Mouse (Mus musculus) c-Kit-positive CD71-negative TER-119-negative erythroid progenitor cells, embryonic 14.5 days (primary cell): ENCODE data around the gene S100a3.

ENCODE experiments used
- DNase-seq: peaks from one replicate; pipeline ENCODE4 v3.0.0-alpha.2; 2013; ENCODE audit warnings: low read depth

The S100a3 gene

GRCm38 (mm10) chr3:90560008-90560628 is at the start of gene S100a3:
TSS of gene S100a3 (plus strand) at chr3:90560578.
- DNase-seq: no peak

- no peak for DNase-seq
Observed at GRCm38 (mm10) chr3:90512276-90512675, 48.1 kb upstream of the S100a3 start.

DNA sequence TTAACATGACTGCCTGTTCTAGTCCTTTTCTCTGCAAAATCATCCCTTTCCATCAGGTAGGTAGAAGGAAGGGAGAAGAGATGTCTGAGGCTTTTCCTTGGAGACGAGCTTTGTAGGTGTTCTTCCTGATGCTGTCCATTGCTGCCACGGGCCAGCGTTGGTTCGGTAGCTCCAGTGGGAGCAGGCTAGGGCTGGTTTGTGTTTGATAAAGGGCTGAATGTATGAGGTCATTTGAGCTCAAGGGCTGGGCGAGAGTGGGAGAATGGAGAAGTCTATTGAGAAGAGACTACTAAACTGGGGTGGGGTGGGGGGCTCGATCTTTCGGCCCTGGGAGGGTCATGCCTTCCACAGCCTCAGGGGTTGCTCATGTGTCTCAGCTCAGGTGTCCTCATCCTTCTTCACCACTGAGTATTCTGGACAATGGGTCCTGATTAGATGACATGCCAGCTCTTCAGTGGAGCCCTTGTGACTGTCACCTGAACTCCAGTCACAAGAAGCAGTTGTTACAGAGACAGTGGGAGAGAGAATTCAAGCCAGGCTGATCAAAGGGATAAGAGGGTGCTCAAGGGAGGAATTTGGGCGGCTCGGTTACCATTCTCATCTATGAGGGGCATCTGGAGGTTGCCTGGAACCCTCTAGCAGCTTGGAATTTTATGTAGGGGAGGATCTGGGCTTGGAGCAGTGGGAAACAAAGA is 47.3 kb upstream of the S100a3 start:
- no peak for DNase-seq

DNA sequence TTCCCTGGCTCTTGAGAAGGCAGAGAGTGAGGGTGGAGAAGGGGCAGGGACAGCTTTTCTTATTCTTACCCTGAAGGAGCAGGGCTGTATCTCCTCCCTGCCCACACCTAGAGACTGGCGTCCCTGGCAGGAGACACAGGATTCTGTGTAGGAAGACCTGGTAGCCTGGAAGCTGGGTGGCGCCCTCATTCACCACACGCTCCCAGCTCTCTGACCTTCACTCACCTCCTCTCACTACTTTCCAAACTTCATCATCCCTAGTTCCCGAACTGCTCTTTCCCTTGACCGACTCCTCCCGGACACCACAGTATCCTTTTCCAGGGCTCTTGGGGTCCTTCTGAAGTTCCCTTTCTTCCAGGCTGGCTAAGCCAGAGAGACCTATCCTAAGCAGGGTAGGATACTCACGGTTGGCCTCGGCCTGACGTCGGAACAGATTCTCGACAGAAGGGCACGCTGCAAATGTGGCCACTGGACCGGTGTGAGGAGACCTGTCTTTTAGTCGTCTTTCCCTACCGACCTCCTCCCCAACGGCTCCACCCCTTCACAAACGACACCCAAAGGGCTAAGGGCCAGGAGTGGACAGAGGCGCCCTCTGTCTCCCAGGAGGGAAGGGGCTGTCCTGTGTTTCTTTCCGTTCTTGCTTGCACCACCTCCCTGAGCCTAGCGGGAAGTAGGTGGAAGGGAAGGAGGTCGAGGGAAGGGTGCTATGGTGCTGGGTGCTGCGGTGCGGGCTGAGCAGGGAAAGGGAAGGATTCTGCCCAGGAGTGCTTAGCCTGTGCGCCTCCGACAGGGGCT is 46.4 kb upstream of the S100a3 start, which contains the start of the genes S100a1 and S100a13:
Gene S100a1 (minus strand): TSS at position 597 of the 795 bp plus-strand sequence.
Gene S100a13 (plus strand): TSS at position 640 of the 795 bp plus-strand sequence.
- peak; percentile 33 for DNase-seq

- DNase-seq: peak; percentile 38
Observed at GRCm38 (mm10) chr3:90514691-90515090, 45.7 kb upstream of the S100a3 start.

DNA sequence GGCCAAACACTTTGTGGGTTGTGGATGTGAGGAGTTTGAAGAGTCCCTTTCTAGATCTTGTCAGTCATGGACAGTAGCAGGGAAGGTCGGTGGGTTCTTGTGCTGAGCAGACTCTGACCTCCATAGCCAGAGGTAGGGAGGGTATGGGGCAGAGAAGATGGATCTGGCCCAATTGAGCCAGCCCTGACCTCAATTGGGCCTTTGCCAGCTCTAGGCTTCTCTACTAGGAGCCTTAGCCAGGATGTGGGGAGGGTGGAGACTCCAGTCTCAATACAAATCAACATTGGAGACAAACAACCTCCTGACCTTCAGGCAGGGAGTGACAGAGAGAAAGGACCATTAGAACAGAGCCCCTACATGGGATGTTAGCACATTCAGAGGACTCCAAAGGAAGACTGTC is 45.1 kb upstream of the S100a3 start:
- DNase-seq: no peak

- no peak for DNase-seq
Observed at GRCm38 (mm10) chr3:90515789-90516188, 44.6 kb upstream of the S100a3 start.

- no peak for DNase-seq
Observed at GRCm38 (mm10) chr3:90517711-90518110, 42.7 kb upstream of the S100a3 start.

GRCm38 (mm10) chr3:90525421-90525820 is 35.0 kb upstream of the S100a3 start:
- DNase-seq: peak; percentile 36

GRCm38 (mm10) chr3:90526076-90526475 is 34.3 kb upstream of the S100a3 start:
- no peak for DNase-seq

DNA sequence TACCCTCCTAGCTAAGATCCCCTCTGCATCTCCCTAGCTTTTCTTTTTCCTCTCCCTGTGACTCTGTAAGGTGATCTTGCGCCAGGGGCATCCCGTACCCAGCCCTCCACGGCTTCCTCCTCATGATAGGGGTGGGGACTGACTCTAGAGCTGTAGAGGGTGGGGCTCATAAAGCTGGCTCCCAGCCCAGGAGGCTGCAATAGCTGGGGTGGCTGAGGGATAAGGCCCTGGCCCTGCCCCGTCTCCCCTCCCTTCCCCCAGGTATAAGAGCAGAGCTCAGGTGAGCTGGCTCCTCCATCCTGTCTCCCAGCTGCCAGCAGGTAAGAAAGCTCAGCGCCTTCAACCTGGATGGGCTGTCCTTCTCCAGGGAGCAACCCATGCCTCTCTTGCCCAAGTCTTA is 33.8 kb upstream of the S100a3 start, which contains the start of gene S100a14:
Gene S100a14 (plus strand): TSS at position 277 of the 400 bp plus-strand sequence.
- no peak for DNase-seq

DNA sequence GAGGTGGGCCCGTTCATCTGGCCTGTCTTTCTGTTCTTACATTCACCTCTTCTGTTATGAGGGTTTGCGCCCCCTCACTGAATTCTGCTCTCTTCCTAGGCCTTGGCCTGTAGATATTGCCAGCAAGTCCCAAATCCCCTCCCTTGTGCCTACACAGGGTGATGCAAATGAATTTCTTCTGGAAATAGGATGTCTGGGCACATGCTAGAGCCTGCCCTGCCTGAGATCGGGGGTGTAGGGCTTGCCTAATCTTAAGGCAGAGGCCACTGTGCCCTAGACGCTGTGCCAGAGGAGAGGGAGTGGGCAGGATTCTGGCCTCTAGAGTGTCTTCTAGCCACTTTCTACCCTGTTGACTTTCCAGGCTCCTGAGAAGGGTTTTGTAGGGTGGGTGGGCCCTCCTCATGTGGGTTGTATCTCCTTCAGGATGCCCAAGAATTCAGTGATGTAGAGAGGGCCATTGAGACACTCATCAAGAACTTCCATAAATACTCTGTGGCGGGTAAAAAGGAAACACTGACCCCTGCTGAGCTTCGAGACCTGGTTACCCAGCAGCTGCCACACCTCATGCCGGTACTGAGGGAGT is 33.0 kb upstream of the S100a3 start:
- no peak for DNase-seq

DNA sequence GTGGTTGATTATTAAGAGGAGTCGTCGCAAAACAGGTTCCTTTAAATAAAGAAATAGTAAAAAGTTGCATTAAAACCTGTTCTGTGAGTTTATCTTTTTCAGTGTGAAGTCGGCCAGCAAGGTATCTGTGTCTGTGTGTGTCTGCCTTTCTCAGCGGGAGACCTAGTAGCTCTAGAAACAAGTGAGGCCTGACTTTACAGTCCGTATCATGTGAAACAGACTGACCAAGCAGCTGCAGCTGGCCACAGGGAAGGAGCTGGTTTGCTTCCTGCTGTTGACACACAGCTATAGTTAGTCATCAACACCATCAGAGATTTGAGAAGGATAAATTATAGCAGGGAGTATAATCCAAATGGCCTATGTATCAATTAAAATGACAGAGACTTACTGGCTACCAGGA is 28.7 kb upstream of the S100a3 start:
- DNase-seq: no peak

DNA sequence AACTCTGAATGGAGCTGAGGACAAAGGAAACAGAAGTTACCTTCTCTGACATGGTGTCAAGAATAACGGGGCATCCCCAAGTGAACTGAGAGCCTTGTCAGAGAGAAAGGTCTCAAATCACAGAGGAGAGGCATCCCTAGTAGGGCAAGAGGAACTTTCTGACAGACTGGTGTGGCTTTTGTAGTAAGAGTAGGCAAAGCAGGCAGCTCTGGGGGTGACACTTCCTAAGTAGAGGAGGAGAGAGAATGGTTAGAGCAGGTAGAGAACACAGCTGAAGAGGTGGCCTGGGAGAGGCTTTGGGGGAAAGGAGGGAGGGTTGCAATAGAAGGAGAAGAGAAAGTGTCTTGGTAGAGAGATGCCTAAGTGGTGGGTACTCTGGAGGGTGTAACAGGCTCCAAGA is 24.9 kb upstream of the S100a3 start:
- DNase-seq: no peak

- DNase-seq: no peak
Observed at GRCm38 (mm10) chr3:90537141-90537904, 23.1 kb upstream of the S100a3 start, which contains the start of gene S100a16. TSS of gene S100a16 (plus strand) at chr3:90537254.

DNA sequence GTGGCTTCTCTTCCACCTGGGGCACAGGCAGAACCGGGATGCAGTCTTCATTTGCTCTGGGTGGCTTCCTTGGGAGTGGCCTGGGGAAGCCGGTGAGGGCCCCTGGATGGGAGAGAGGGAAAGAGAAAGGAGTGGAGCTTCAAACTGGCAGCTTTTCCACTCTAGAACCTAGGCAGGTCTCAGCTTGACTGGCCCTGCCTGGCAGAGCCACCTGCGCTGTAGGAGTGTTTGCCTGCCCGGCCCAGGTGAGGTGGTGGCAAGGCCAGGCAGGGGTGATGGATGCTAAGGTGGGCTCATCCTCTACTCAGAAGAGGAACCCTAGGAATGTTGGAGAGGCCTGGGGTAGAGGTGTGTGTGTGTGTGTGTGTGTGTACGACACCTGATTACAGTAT is 22.5 kb upstream of the S100a3 start:
- DNase-seq: no peak

DNA sequence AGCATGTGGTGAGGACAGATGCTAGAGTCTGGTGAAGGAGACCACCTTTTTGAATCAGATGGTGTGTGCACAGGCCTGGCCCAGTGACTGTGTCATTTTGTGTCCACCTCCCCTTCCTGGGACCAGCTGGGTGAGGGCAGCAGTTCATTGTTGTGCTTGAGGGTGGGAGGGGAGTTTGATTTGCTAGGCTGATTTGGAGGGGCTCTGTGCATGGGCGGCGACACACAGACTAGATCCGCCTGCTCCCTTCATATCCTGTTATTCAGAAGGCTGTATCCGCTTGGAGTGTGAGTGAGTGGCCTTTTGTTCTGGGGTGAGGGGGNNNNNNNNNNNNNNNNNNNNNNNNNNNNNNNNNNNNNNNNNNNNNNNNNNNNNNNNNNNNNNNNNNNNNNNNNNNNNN is 19.5 kb upstream of the S100a3 start:
- no peak for DNase-seq

- no peak for DNase-seq
Observed at GRCm38 (mm10) chr3:90549676-90550420, 10.5 kb upstream of the S100a3 start.

DNA sequence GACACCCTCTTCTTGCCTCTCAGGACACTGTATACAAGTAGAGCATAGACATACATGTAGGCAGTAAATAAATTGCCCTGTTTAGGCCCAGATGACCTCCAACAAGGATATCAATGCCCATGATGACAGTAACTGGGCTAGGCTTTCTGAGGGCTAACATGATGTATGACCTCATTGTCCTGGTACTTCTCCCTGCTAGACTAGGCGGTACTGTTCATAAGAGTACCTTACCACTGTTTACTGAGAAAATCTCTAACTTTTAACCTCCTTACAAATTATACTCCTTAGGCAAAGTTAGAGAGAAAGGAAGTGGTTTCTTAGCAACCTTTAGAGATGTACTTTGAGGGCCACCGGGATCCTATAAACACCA is 10.0 kb upstream of the S100a3 start:
- DNase-seq: no peak

DNA sequence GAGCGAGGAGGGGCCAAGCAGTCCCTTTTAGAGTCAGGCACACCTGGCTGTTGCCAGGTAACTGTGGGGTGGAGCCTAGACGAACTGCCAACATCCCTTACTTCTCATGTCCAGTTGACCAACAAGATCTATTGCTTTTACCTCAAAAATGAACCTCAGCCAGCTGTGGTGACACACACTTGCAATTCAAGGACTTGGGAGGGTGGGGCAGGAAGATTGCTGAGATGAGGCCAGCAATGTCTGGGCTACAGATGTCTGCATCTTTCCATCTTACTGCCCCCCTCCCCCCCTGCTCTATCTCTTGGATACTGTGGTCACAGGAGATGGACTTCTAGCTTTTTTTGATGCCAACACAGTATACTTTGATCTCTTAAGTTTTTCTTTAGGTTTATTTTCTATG is 8.1 kb upstream of the S100a3 start:
- no peak for DNase-seq

DNA sequence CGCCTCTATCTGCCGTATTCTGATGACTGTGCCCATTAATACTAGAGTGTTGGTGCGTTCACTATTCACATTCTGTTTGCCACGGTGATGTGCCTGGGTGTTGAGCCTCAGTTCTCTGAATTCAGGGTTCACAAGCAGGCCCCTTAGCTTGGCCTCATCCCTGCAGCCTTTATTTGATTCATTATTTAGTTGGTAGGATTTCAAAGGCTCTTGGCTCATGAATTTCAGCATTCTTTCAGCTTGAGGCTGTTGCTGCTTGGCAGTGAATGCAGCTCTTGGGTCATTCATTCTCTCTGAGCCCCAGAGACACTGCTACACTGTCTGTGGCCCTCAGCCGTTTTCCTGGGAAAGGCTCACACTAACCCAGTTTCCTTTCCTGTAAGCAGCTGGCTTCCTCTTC is 4.4 kb upstream of the S100a3 start:
- DNase-seq: no peak
